Mouse (Mus musculus): Measurements from ENCODE around the gene Arid4a.
"Not testable (repeated sequence)": the region's sequence is repeated elsewhere in the genome, so short reads cannot be mapped to it uniquely, and the experiment has no call there.

GRCm38 (mm10) chr12:71028265-71028664 lies 12.5 kb downstream of the Arid4a start:
- not testable (repeated sequence) for TF ChIP-seq CTCF (IDR thresholded peaks at IDR 0.05; ENCODE audit: low read depth, low read length); GATA2 (IDR thresholded peaks at IDR 0.05; ENCODE audit: borderline replicate concordance, low read depth, low read length)

Measured in G1E (cell line).